Mouse (Mus musculus): ENCODE data around the gene Triobp.

Triobp gene

DNA sequence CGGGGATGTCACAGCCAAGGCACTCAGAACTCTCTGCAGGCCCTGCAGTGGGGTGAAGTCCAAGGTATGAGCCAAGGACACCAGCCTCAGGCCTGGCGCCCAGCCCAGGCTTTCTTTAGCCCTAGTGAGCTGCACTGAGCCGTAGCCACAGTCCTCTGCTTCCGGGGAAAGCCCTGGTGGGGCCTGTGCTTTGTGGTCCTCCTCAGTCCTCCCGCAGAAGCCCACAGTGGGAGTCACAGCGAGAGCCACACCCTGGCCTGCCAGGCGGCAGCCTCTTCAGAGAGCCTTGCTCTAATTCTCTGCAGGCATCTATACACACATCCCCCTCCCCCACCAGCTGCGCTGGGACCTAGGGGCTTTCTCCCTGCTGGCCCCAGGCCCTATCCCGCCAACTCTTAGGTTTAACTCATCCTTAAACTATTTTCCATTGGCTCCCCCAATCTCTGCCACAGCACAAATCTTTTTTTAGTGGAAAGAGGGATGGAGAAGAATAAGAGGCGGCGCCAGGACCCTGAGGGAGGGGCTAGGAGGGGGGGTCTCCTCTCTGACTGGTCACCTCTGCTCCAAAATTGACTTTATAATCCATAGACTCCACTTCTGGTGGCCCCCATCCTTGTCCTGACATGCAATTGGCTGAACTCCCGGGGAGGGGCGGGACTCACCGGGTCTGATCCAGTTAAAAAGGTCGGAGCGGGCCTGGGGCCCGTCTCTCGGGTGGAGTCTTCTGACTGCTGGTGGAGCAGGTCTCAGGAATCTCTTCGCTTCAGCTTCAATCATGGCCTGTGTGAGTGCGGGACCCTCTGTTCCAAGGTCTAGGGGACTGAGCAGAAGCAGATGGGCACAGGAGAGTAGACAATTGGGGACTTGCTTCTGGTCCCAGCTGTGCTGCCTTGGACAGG lies 21.3 kb upstream of the Triobp start, which contains the start of gene Lgals1:
Lgals1 (plus strand) TSS at position 705 of the 899 bp plus-strand sequence.
- DNase-seq = peak; percentile 84 to 88

- peak in 1 of 2 experiments; percentile 59 for DNase-seq
Measured at GRCm38 (mm10) chr15:78927021-78927787, 20.3 kb upstream of the Triobp start.

DNA sequence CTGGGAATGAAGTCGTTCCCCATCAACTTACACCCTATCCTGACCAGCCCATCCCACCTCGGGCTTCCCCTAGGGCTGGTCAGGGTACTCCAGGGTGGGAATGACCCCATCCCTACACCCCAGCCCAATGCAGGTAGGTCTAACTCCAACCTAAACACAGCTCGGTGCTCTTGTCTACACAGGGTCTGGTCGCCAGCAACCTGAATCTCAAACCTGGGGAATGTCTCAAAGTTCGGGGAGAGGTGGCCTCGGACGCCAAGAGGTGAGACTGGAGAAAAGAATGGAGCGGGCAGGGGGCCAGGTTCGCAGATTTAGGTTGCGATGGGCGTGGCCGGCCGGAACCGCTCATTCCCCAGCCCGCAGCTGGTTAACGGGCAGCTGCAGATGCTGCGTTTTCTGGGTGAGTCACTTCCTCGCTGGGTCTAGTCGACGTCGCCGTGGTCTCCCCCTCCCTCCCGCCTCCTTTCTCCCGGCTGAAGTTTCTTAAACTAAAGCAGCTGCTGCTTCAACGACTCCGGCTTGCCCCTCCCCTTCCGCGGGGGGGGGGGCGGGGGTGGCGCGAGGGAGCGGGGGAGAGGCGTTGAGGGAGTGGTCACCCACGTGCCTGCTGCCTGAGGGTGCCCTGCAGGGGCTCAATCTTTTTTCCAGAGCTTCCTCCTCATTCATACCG lies 19.6 kb upstream of the Triobp start:
- peak in 1 of 2 experiments; percentile 40 for DNase-seq

GRCm38 (mm10) chr15:78928539-78928938 lies 19.0 kb upstream of the Triobp start:
- no peak for DNase-seq

DNA sequence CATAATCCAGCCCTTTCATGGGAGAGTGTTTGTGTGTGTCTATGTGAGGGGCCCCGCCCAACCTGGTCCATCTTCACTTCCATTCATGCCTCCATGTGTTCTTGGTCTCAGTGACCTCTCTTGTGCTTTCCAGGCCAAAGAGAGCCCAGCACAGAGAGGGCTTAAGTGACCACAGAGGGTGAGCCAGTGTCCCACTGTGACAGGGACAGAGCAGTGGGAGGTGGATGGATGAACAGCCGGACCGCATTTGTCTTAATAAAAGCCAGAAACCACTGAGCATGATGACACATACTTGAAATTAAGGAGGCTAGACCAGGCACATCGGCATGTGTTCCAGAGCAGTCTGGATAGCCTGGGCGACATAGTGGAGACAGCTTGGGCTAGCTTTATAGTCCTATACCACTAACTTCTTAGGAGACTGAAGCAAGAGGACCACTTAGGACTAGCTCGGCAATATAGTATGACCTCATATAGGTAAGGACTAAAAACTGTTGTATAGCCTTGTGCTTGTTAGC lies 17.3 kb upstream of the Triobp start:
- DNase-seq = no peak

GRCm38 (mm10) chr15:78930801-78931426 lies 16.6 kb upstream of the Triobp start:
- DNase-seq = no peak

DNA sequence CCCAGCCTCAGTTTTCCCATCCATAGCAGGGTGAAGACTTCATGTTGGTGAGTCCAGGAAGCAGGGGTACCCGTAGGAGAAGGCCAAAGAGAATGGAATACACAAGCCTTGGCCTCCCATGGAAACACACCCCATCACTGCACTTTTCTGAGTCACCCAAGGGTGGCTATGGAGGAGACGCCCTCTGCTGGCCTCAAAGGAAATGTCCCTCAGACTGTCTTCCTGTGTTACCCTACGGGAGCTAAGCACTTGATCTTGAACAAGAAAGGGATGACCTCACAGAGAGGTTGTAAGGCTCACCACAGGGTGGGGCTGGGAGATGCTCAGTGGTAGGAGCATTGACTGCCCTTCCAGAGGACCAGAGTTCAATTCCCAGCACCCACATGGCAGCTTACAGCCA lies 15.9 kb upstream of the Triobp start:
- peak in 1 of 2 experiments; percentile 53 for DNase-seq

GRCm38 (mm10) chr15:78934784-78935320 lies 12.7 kb upstream of the Triobp start, which contains the start of gene Nol12:
Nol12 (plus strand) TSS chr15:78934933.
- peak; percentile 90 to 94 for DNase-seq

GRCm38 (mm10) chr15:78936403-78936802 lies 11.1 kb upstream of the Triobp start:
- DNase-seq = no peak

- no peak for DNase-seq
Measured at GRCm38 (mm10) chr15:78937311-78937710, 10.2 kb upstream of the Triobp start.

DNA sequence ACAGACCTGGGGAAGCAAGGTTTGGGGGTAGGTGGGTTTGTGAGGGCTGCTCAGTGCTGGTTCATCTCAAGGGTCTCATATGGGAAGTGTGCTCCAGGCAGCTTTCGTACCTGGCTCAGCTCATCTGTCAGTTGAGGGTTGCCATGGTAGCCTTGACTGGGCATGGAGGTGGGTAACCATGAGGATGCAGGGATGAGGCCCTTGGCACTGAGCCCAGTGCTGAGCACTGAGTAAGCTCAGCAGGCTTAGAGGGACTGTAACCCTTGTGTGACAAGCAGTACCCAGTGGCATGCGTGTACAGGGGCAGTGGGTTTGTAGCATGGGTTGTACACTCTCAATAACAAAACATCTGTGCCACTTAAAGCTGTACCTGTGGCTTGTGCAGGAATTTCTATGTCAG lies 9.6 kb upstream of the Triobp start:
- DNase-seq = peak in 1 of 2 experiments; percentile 45

DNA sequence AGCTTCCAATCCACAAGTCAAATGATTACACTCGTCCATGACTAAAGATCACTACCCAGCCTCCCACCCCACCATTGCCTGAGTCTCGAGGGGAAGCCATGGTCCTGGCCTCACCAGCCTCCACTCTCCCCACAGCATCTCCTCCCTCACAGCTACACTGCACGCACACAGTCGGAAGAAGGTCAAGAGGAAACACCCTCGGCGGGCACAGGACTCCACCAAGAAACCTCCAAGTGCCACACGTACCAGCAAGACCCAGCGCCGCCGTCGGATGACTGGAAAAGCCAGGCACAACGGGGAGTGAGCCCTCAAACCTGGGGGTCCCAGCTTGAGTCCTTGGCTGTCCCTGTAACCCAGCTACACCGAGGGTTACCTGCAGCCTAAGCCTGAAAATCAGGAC lies 7.2 kb upstream of the Triobp start:
- no peak for DNase-seq

- DNase-seq = peak; percentile 93
Measured at GRCm38 (mm10) chr15:78942663-78943062, 4.9 kb upstream of the Triobp start.

GRCm38 (mm10) chr15:78946232-78946631 lies 1.3 kb upstream of the Triobp start:
- no peak for DNase-seq

GRCm38 (mm10) chr15:78948152-78948725 lies 715 bp downstream of the Triobp start:
- DNase-seq = peak in 1 of 2 experiments; percentile 47

GRCm38 (mm10) chr15:78948883-78949282 lies 1.4 kb downstream of the Triobp start:
- DNase-seq = peak; percentile 55 to 68

GRCm38 (mm10) chr15:78955663-78956062 lies 8.1 kb downstream of the Triobp start:
- no peak for DNase-seq

DNA sequence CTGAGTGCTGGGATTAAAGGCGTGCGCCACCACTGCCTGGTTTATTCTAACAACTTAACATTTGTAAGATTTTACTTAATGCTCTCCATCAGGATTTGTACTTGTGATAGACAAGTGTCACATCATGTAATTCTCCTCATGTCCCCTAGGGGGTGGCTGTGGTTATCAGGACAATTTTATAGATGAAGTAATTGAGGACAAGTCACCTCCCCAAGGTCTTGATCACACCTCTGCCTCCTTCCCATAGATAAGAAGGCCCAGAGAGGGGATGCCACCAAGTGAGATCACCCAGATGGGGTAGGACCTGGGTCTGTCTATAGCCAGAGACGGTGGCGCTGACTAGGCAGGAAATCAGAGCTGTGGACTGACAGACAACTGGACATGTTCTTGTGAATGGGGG lies 8.8 kb downstream of the Triobp start:
- peak in 1 of 2 experiments; percentile 36 for DNase-seq

GRCm38 (mm10) chr15:78957021-78957420 lies 9.5 kb downstream of the Triobp start:
- no peak for DNase-seq

DNA sequence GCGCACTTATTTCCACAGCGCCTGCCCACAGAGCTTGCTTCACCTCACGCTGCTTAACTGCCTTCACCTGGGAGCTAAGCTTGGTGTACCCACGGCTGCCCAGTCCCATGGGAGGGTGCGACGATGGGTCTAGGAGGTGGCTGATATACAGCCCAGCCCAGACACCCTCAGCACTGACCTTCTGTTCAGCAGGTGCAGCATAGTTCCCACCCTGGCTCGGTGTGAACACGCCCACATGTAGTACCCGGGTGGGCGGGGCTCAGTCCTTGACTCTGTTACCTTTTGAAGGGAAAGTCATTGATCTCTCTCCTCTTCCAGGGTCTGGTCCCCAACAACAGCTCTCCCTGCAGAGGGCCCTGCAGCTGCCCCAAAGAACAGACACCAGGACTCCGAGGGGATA lies 12.0 kb downstream of the Triobp start:
- DNase-seq = no peak

GRCm38 (mm10) chr15:78960088-78960487 lies 12.6 kb downstream of the Triobp start:
- no peak for DNase-seq

GRCm38 (mm10) chr15:78962885-78963284 lies 15.4 kb downstream of the Triobp start:
- peak; percentile 87 to 93 for DNase-seq
